Mouse (Mus musculus): ENCODE measurements around the gene Taok3. TPM values are rescaled to one million over a fixed set of nuclear protein-coding genes. Genes with fewer than 3 reads are reported as not detected.

Gene Taok3
- 28.3 and 28.9 TPM in 2 replicates for polyA plus RNA-seq (2016; fragmentation: Nextera tagmentation; extraction: Ambion mirVana)

DNA sequence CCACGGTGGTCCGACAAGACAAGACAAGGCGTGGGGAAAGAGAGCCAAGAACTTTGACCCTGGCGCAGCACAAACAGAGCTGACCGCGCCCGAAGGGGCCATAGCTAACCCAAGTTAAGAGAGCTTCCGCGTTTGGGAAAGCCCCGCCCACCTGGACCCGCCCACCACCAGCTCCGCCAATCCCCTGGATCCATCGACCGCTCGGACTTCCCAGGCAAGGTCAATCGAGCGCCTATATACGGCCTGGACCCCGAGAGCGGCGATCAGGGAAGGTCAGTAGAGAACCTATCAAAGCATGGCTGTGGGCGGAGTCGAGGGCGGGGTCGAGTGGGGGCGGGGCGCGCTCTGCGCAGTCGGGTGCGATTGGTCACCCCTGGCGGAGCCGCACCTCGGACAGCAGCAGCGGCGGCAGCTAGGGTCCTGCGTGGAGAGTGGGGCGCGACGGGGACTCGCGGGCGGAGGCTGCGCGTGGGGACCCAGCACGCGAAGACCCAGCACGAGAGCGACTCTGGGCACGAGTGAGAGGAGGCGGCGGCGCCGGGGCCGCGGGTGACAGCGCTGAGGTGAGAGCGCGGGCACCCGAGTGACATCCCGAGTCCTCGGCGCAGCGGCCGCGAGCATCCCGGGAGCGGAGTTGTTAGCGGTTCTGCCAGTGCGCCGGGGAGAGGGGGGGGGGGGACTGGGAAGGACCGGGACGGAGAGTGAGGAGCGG, at the start of gene Taok3:
Taok3 (plus strand) TSS at position 353 of the 712 bp plus-strand sequence.
- Histone ChIP-seq H3K36me3 (no peaks in the 10 kb centered on the region), H3K4me3 (peak within 1 kb of the TSS; percentile 63), H3K4me2 (replicated peaks) (peak within 1 kb of the TSS; percentile 92), H3K4me1 (peaks cover 15% of the 10 kb centered on the region), H3K9ac (replicated peaks) (peak within 1 kb of the TSS; percentile 71), H3K27me3 (peaks cover 18% of the 10 kb centered on the region), H3K9me3 (no peaks in the 10 kb centered on the region), H3K27ac (replicated peaks) (no peak within 1 kb of the TSS)
- ATAC-seq (ENCODE audit: low FRiP score, low read depth) = peak; percentile 90
- WGBS = 0% methylated on average over 68 of the region's 74 CpGs

DNA sequence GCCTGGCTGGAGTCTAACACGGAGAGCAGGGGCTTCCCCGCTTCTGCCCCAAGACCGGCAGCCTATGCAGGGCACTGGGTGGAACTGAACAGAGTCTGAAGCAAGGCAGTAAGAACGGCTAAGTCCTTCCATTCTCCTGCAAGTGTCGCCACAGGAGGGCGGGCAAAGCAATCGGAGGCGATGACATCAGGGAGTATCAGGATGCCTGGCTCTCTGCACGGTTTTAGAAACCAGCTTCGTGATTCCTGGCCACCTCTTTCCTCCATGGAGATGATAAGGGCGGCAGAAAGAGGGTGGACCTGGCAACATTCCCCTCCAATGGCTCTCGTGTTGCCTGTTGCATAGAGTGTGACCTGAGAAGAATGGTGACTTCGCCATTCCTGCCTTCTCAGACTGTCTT, 32.2 kb upstream of the Taok3 start:
- H3K4me3 ChIP-seq = 0 out of 2 replicates have a peak overlapping the region, but pooled peaks have one; percentile 11
- ATAC-seq (ENCODE audit: low FRiP score, low read depth) = no peak
- WGBS = 3% methylated on average over 13 of the region's 13 CpGs
- H3K4me1 ChIP-seq = peaks cover 9% of the 10 kb centered on the region
- no peaks in the 10 kb centered on the region for H3K9me3 ChIP-seq
- H3K27me3 ChIP-seq = peaks cover 16% of the 10 kb centered on the region
- no peak overlapping the region for H3K9ac ChIP-seq (replicated peaks)
- no peak overlapping the region for H3K27ac ChIP-seq (replicated peaks)
- peaks cover 20% of the 10 kb centered on the region for H3K36me3 ChIP-seq
- peak overlapping the region; percentile 42 for H3K4me2 ChIP-seq (replicated peaks)

DNA sequence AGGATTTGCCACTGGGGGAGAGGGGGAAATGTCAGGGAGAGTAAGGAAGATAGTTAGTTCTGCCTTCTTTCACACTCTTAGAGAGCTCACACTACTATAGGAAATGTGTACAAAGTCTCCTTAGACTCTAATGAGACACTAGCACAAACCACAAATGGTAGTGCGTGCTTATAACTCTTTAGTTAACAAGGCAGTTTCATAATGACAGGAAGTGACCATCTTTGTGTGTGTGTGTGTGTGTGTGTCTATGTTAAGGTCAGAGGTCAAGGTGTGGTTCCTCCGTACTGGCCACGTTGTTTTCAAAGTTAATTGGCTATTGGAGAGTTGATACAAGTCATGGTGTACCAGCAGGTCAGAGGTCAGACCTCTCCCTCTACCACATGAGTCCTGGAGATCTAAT, 30.8 kb upstream of the Taok3 start:
- peaks cover 9% of the 10 kb centered on the region for H3K4me1 ChIP-seq
- H3K27me3 ChIP-seq = peaks cover 16% of the 10 kb centered on the region
- H3K27ac ChIP-seq (replicated peaks) = no peak overlapping the region
- no peak overlapping the region for H3K4me2 ChIP-seq (replicated peaks)
- H3K4me3 ChIP-seq = no peak overlapping the region
- no peaks in the 10 kb centered on the region for H3K9me3 ChIP-seq
- H3K36me3 ChIP-seq = peaks cover 34% of the 10 kb centered on the region
- ATAC-seq (ENCODE audit: low FRiP score, low read depth) = no peak
- H3K9ac ChIP-seq (replicated peaks) = no peak overlapping the region
- 63% methylated on average over 3 of the region's 3 CpGs for WGBS

DNA sequence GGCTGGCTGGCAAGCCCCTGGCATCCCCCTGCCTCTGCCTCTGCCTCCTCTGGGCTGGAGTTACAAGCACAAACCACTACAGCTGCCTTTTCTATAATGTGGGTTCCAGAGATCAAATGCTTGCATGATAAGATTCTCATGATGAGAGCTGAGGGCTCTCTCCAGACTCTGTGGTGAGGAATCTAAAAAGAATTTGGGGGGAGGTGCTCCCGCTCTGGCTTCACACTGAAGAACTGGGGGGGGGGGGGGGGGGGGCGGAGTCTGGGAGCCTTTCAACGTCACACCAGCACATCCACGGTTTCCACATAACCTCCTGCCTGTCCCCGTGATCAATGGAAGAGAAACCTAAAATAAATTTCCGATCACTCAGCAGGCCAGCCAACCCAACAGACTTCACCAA, 30.1 kb upstream of the Taok3 start:
- WGBS = 43% methylated on average over 5 of the region's 6 CpGs
- ATAC-seq (ENCODE audit: low FRiP score, low read depth) = no peak
- no peak overlapping the region for H3K4me3 ChIP-seq

DNA sequence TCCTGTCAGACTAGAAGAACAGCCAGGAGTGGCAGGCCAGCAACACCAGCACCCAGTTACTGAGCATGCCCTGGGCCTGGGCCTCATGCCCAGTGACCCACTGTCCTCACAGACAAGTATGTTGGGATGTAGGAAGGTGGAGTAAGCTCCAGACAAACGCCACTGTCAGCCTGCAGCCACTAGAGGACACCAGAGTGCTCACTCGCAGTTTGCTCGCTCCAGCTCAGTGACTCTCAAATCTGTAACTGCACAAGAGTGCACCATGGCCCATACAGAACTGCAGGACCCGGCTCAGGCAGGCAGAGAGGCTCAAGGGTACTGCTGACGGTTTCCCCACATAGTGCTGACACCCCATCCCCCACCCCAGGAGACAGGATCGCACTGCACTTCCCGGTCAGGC, 25.5 kb upstream of the Taok3 start:
- Histone ChIP-seq H3K27me3 (no peaks in the 10 kb centered on the region), H3K27ac (replicated peaks) (no peak overlapping the region), H3K4me2 (replicated peaks) (no peak overlapping the region), H3K9me3 (no peaks in the 10 kb centered on the region), H3K36me3 (peaks cover 64% of the 10 kb centered on the region), H3K9ac (replicated peaks) (no peak overlapping the region), H3K4me3 (no peak overlapping the region), H3K4me1 (no peaks in the 10 kb centered on the region)
- WGBS = 44% methylated on average over 7 of the region's 7 CpGs
- 0 out of 2 replicates have a peak, but pooled peaks have one; percentile 27 for ATAC-seq (ENCODE audit: low FRiP score, low read depth)

More for the DNA sequence above, 30.1 kb upstream of the Taok3 start:
- Histone ChIP-seq H3K36me3 (peaks cover 39% of the 10 kb centered on the region), H3K4me2 (replicated peaks) (no peak overlapping the region), H3K27ac (replicated peaks) (no peak overlapping the region), H3K9me3 (no peaks in the 10 kb centered on the region), H3K4me1 (peaks cover 9% of the 10 kb centered on the region), H3K27me3 (peaks cover 16% of the 10 kb centered on the region), H3K9ac (replicated peaks) (no peak overlapping the region)

DNA sequence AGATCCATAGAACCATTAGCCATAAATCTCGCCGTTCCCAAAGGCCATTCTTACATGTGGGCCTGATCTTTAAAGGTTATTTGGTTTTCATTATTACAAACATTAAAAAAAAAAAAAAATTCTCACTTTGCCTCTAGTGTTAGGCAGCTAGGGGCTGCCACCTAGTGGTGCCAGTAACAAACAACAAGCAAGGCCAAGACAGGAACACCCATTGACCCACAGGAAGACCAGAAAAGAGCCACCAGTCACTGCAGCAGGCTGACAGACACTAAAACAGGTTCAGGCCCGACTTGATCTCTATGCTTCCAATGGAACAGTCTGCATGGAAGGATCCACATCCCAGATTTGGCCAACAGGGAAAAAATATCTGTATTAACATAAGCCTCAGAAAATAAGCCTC, 23.2 kb upstream of the Taok3 start:
- peaks cover 76% of the 10 kb centered on the region for H3K36me3 ChIP-seq
- H3K4me2 ChIP-seq (replicated peaks) = no peak overlapping the region
- H3K4me3 ChIP-seq = no peak overlapping the region
- no peak overlapping the region for H3K27ac ChIP-seq (replicated peaks)
- no peaks in the 10 kb centered on the region for H3K9me3 ChIP-seq
- 63% methylated on average over 3 of the region's 3 CpGs for WGBS
- H3K9ac ChIP-seq (replicated peaks) = no peak overlapping the region
- H3K27me3 ChIP-seq = no peaks in the 10 kb centered on the region
- no peaks in the 10 kb centered on the region for H3K4me1 ChIP-seq
- no peak for ATAC-seq (ENCODE audit: low FRiP score, low read depth)

DNA sequence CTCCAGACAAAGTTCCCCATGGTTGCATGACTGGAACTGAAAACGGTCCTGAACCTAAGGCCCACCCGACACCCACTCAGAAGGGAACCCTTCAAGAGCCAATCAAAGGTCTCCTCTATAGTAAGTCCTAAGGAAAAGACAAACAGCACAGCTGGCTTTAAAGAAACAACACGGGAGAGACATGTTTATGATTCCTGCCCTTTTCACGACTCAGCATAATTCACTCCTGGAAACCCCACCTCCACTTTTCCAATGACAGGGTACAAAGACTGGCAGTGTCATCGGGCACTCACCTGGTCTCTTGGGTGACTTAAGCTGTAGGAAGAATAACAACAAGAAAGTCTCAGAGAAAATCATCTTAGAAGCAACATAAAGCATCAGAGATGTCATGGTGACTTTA, 20.9 kb upstream of the Taok3 start:
- Histone ChIP-seq H3K9me3 (no peaks in the 10 kb centered on the region), H3K27ac (replicated peaks) (no peak overlapping the region), H3K4me3 (no peak overlapping the region), H3K9ac (replicated peaks) (no peak overlapping the region), H3K4me1 (no peaks in the 10 kb centered on the region), H3K36me3 (peaks cover 76% of the 10 kb centered on the region), H3K27me3 (no peaks in the 10 kb centered on the region), H3K4me2 (replicated peaks) (no peak overlapping the region)
- whole genome bisulfite sequencing = 83% methylated on average over 5 of the region's 5 CpGs
- ATAC-seq (ENCODE audit: low FRiP score, low read depth) = no peak

DNA sequence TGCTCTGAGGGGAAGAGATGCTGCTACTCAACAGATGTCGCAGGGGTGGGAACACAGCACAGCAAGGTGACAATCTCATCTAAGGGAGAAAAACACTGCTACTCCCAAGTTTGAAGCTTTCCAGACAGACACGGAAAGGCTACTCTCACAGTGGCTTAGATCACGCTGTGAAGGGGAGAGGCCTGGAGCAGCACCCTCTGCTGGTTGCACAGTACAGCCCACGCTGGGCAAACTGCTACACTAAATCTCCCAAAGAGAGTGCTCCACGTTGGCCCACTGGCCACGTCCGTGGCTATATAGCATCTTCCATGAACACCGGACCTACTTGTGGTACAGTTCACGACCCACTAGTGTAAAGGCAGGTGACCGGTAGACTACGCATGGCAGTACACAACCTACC, 20.2 kb upstream of the Taok3 start:
- no peaks in the 10 kb centered on the region for H3K27me3 ChIP-seq
- no peaks in the 10 kb centered on the region for H3K4me1 ChIP-seq
- H3K36me3 ChIP-seq = peaks cover 77% of the 10 kb centered on the region
- H3K27ac ChIP-seq (replicated peaks) = no peak overlapping the region
- no peak for ATAC-seq (ENCODE audit: low FRiP score, low read depth)
- H3K9me3 ChIP-seq = no peaks in the 10 kb centered on the region
- no peak overlapping the region for H3K4me3 ChIP-seq
- no peak overlapping the region for H3K9ac ChIP-seq (replicated peaks)
- WGBS = 88% methylated on average over 11 of the region's 11 CpGs
- H3K4me2 ChIP-seq (replicated peaks) = no peak overlapping the region

DNA sequence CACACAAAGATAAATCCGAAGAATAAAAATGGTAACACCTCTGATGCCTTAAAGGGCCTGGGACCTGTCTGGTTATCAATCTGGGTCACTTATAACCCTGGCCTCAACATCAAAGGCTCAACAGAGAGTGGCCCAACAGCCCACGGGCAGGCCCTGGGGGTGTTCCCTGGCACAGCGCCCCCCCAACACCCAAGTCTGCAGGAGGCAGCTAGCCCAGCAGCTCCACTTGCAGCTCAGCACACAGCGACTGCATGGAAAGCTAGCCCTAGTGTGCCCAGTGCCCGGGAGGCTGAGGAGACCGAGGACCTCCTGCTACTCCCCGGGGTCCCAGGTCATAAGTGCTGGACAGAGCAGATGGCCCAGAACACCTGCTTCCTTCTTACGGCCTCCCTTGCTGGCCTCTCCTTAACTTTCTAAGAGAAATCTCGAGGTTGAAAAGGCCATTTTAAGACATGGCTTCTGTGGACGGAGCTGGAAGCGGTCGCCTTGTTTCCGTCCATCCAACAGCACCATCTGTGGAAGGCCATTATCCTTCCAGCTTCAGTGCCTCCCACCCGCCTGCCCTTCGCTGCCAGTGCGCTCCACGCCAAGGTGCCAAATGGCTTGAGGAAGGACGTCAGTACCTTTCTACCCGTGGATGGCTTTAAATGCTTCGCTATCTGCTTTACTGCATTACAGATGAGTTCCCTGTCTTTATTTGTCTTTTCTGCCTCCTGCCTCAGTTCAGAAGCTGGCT, 16.6 kb upstream of the Taok3 start:
- Histone ChIP-seq H3K9ac (replicated peaks) (no peak overlapping the region), H3K27ac (replicated peaks) (no peak overlapping the region), H3K36me3 (peaks cover 99% of the 10 kb centered on the region), H3K27me3 (no peaks in the 10 kb centered on the region), H3K4me3 (no peak overlapping the region), H3K9me3 (no peaks in the 10 kb centered on the region), H3K4me2 (replicated peaks) (no peak overlapping the region), H3K4me1 (no peaks in the 10 kb centered on the region)
- no peak for ATAC-seq (ENCODE audit: low FRiP score, low read depth)
- 97% methylated on average over 20 of the region's 20 CpGs for WGBS

DNA sequence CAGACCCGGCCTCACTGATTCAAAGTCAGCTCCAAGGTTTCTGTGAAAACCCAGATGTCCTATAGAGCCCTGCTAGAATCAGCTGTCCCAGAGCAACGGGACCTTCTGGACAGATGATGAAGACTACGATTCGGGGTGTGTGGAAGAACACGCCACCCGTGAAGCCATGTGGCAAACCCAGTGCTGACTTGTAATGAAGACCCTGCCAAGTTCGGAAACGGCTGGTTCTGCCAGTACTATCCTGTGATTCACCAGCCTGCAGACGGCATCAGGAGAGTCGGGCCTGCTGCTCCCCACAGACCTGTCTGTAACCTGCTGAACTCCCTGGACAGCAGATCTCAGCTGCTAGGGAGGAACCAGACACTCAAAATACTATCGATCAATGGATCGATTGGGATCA, 15.6 kb upstream of the Taok3 start:
- no peaks in the 10 kb centered on the region for H3K27me3 ChIP-seq
- peaks cover 99% of the 10 kb centered on the region for H3K36me3 ChIP-seq
- no peak for ATAC-seq (ENCODE audit: low FRiP score, low read depth)
- H3K27ac ChIP-seq (replicated peaks) = no peak overlapping the region
- no peaks in the 10 kb centered on the region for H3K9me3 ChIP-seq
- H3K4me3 ChIP-seq = no peak overlapping the region
- H3K4me1 ChIP-seq = no peaks in the 10 kb centered on the region
- 94% methylated on average over 12 of the region's 12 CpGs for WGBS
- H3K4me2 ChIP-seq (replicated peaks) = no peak overlapping the region
- H3K9ac ChIP-seq (replicated peaks) = no peak overlapping the region

DNA sequence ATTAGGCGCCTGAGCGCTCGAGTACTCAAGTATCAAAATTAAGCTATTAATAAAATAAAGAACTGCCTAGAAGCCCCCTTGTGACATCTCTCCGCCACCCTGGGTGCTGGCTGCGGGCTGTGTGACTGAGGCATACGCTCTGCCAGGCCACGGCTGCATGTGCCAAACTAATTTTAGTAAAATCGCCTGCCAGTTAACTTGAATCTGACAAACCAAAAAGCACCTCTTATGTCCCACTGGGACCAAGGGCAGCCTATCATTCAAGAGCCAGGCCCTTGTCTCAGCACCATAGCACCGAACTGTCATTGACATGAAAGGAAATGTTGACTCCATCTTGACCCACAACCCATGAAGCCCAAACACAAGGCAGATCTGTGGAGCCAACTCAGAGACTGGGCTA, 14.2 kb upstream of the Taok3 start:
- H3K27ac ChIP-seq (replicated peaks) = no peak overlapping the region
- no peaks in the 10 kb centered on the region for H3K9me3 ChIP-seq
- ATAC-seq (ENCODE audit: low FRiP score, low read depth) = no peak
- no peak overlapping the region for H3K4me3 ChIP-seq
- H3K36me3 ChIP-seq = peaks cover 98% of the 10 kb centered on the region
- H3K4me1 ChIP-seq = no peaks in the 10 kb centered on the region
- H3K9ac ChIP-seq (replicated peaks) = no peak overlapping the region
- no peak overlapping the region for H3K4me2 ChIP-seq (replicated peaks)
- H3K27me3 ChIP-seq = no peaks in the 10 kb centered on the region
- 87% methylated on average over 9 of the region's 9 CpGs for WGBS

DNA sequence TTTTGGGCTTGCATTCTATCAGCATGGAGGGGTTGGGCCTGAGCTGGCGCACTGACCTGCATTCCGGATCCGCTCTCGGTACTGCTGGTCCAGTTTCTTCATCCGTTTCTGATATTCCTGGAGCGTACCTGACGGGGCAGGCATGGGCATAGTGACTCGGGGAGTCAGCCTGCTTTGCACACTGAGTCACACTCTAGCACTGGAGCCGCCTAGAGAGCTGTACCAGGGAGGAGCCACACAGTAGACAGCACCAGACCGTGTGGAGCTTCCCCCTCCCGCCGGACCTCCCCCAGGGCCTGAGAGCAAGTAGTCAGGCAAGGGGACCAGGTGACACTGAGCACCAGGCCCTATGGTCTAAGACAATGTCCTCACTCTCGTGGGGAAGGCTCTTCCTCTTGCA, 11.6 kb upstream of the Taok3 start:
- no peaks in the 10 kb centered on the region for H3K9me3 ChIP-seq
- WGBS = 96% methylated on average over 13 of the region's 13 CpGs
- H3K4me2 ChIP-seq (replicated peaks) = no peak overlapping the region
- no peaks in the 10 kb centered on the region for H3K4me1 ChIP-seq
- H3K36me3 ChIP-seq = peaks cover 98% of the 10 kb centered on the region
- no peak overlapping the region for H3K27ac ChIP-seq (replicated peaks)
- H3K9ac ChIP-seq (replicated peaks) = no peak overlapping the region
- H3K4me3 ChIP-seq = no peak overlapping the region
- H3K27me3 ChIP-seq = no peaks in the 10 kb centered on the region
- no peak for ATAC-seq (ENCODE audit: low FRiP score, low read depth)
